Mouse (Mus musculus): ENCODE results near the gene Ddah1.

Ddah1 gene

DNA sequence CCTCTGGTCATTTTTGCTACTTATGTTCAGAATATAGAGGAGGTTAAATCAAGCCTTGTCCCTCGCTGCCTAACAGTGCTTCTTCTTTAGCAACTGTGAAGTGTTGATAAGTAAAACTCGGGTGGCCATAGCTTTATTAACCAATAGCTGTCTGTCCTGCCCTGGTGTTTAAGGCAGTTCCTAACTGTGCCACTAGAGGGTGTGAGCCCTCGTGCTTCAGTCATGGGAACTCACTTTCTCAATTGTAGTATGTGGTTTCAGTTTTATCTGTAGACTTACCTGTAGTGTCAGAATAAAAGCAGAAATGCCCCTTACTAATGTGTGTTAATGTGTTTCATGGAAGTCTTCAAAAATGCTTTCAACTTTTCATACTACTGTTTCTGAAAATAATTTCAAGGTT is 183.5 kb downstream of the Ddah1 start:
- in situ Hi-C loops (cut with MboI, MseI): loop anchor here (10.0 to 25.0 kb wide), 2 partner anchors 123 to 570 kb away; partner anchors contain the start of gene Rpf1

Measured in regulatory T cell (primary cell).